Mouse (Mus musculus) frontal cortex, postnatal 14 days (tissue): ENCODE measurements at regions not wholly inside any gene's neighbourhood (a gene's known extent, or its start where the extent isn't known, plus 50 kb on each side); places are given as distances from the start of the nearest gene placed in this dataset.
"Not testable (repeated sequence)": the region's sequence is repeated elsewhere in the genome, so short reads cannot be mapped to it uniquely, and the experiment has no call there.

ENCODE experiments used
- DNase-seq, 2 experiments: peaks; one replicate each; pipeline ENCODE4 v3.0.0; 2022; ENCODE audit warnings: low spot score in 2 of 2

DNA sequence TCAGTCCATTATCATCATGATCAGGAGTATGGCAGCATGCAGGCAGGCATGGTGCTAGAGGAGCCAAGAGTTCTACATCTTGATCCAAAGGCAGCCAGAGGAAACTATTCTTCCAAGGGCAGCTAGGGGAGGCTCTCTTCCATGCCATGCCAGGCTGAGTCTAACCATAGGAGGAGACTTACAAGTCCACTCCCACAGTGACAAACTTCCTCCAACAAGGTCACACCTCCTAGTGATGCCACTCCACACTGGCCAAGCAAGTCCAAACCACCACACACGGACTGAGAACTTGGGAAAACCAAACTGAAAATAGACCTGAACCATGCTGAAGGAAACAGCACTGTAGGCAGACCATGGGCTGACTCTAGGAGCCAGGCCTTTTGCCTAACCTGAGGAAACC lies 197.4 kb downstream of the Prex1 start:
- DNase-seq, result no peak

DNA sequence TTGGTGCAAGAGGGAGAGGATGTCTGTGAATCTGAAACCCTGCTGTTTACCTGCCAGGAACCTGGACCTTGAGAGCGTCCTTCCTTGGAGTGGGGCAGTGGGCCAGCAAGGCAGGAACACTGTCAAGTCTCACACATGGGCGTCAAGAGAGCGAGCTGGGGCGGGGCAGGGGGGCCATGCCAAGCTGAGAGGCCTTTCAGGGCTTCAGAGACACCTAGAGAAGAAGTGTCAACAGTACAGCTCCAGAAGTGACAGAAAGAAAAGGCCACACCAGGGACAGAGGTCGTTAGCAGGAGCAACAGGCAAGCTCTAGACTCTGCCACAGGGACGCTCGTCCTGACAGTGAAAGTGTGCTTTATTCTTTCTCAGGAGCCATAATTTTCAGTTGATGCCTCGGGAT lies 199.0 kb downstream of the Prex1 start:
- DNase-seq, result no peak

DNA sequence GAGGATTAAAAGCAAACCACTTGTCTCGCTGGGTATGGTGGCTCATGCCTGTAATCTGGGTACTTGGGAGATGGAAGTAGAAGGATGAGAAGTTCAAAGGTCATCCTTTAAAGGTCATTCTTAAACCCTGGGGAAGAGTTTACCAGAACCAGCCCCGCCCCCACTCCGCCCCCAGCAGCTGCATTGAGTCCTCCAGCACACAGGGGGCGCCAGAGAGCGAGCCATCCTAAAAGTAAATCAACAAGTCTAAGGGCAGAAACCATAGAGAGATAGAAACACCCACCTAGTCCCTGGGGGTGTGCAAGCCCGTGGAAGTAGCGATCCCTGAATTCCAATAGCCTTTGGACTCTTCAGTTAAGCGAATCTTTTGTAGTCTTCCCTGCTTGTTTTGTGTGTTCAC lies 201.1 kb downstream of the Prex1 start:
- no peak for DNase-seq

DNA sequence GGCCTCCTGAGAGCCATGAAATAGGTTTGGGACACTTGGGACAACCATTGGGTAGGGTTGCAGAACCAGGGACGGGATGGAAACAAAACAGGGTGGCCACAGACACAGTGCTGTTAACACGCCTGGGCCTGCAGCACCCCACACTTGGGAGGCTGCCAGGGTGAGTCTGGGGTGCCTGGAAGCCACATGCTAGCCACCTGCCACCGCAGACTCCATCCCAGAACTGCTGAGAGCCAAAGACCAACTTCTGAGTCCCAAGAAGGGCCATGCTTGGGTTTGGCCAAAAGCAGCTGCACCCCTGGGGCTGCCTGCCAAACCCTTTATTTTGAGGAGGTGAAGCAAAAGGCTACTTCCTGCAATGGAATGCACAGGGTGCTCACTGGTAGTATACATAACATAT lies 202.2 kb downstream of the Prex1 start:
- DNase-seq, result not testable (repeated sequence)

DNA sequence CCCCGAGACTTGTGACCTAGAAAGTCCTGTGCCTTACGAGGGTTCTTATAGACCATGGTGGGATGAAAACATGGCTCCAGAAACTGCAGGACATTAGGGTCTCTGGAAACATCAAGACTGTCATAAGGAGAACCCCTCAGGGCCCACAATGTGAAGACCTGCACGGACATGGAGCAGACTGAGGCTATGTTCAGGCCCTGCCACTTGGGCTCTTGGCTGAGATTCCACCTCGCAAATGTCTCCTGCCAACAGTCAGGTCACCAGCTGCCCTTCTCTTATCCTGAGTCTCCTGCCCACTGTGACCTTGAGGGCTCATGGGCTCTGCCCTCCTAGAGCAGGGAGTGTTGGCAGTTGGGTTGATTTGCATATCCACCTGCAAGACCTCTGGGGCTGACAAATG lies 202.9 kb downstream of the Prex1 start:
- no peak for DNase-seq

DNA sequence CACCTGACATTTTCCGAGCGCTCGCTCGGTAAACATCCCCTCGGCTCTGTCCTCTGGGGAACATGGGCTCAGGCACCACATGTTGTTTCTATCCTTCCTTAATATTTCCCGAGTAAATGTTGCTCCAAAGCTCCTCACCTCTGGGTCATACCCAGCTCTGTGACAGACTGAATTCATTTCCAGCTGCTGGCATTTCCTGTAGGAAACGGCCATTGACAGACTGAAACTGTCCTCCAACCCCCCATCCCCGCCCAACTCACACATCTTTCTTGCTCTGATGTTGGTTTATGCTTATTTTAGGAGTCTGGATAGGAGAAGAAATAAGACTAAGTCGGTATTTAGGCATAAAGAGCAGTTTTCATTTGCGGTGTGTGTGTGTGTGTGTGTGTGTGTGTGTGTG lies 204.0 kb downstream of the Prex1 start:
- no peak for DNase-seq

DNA sequence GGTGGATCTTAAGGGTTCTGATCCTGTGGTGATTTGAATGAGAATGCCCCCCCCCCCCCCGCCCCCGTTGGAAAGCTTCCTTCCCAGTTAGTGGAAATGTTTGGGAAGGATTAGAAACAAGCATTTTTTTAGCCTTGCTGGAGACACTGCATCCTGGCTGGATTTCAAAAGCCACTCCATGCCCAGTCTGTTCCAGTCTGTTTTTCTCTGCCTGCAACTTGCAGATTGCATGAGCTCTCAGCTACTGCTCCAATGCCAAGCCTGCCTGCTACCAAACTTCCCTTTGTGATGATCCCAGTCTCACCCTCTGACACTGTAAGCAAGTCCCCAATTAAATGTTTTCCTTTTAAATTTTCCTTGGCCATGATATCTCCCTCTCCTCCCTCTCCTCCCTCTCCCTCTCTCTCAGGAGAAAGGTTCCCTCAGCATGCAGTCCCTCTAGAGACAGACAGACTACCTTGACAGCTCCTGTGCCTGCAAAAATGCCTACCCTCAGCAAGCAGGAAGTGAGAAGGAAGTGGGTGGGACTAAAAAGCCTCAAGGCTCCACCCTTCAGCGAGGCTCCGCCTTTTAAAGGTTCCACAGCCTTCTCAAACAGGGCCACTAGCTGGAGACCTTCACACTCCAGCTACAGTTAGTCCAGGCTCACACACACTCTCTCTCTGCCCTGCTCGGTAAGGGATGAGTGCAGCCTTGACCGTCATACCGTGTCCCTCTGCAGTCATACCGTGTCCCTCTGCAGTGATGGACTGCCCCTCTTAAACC lies 204.8 kb downstream of the Prex1 start:
- DNase-seq, result no peak

DNA sequence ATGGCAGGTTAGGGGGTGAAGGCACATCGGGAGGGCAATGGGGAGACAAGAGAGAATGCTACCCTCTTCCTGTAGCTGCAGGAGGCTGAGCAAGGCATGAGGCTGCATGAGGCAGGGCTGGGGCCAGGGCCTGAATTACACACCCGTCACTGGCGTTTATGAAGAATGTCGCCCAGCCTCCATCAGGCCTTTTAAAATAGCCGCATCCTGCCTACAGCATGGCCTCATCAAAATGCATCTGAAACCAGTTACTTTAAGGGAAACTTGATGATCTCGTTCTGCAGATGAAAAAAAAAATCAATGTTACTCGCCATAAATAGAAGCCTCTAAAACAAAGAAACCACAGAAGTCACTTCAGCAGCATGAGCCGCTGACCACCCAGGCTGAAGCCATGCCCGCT lies 208.3 kb downstream of the Prex1 start:
- no peak for DNase-seq

DNA sequence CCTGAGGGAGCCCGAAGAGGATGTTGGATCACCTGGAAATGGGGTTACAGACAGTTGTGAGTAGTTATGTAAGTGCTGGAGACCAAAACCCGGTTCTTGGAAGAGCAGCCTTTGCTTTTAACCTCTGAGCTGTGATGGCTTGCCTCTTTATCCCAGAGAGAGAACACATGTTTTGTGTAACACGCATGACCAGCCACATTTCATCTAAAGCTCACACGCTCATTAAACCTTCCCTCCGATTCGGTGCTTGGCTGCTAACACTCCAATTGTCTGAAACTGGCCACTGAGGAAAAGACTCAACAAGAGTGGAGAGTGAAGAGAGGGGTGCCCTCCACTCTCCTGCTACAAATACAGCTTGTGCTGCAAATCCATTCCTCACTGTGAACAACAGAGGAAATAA lies 210.0 kb downstream of the Prex1 start:
- no peak for DNase-seq

DNA sequence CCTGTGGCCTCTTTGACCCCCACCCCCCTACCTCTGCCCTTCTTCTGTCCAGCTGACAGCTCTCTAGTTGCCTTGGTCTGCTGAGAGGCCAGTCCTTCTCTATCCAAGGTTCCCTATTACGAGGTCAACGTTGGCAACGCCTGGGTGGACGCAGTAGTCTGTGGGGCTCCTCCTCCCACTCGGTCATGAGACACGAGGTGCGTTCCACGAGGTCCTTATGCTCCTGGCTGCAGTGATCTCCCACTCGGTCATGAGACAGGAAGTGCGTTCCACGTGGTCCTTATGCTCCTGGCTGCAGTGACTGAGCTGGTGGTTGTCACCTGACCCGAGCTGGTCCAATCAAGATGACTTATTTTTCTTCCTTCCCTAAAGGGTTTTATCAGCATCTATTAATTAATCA lies 220.7 kb downstream of the Prex1 start:
- DNase-seq, result no peak

DNA sequence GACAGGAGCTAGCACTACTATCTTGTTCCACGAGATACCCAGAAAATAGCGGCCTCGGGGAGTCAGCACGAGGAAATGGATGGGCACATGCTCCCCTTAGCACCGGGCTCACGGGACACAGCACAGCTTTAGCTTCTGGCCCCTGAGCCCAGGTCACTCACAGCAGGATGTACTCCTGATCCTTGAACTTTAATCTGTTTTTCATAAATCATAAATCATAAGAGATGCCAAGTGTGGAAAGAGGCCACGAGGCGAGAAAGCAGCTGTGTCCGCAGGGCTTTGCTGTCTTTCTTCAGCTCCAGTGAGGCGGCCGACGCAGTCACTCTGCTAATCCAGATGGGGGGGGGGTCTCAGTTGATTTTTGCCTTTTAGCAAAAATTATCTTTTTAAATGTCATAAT lies 221.2 kb downstream of the Prex1 start:
- no peak for DNase-seq

DNA sequence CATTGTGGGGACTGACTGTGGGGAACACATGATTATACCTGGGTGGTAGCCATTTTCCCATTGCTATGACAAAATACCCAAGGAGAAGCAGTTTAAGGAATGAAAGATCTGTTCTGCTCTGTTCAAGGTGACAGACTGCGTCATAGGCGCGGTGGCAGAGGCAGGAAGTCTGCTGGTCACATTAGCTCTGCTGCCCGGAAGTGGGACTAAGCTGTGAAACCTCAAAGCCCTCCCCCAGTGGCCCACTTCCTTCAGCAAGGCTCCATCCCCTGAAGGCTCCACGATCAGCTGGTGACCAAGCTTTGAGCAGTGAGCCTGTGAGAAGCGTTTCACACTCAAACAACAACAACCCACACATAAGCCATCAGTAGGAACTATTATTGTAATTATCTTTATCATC lies 221.8 kb downstream of the Prex1 start:
- DNase-seq, result no peak

DNA sequence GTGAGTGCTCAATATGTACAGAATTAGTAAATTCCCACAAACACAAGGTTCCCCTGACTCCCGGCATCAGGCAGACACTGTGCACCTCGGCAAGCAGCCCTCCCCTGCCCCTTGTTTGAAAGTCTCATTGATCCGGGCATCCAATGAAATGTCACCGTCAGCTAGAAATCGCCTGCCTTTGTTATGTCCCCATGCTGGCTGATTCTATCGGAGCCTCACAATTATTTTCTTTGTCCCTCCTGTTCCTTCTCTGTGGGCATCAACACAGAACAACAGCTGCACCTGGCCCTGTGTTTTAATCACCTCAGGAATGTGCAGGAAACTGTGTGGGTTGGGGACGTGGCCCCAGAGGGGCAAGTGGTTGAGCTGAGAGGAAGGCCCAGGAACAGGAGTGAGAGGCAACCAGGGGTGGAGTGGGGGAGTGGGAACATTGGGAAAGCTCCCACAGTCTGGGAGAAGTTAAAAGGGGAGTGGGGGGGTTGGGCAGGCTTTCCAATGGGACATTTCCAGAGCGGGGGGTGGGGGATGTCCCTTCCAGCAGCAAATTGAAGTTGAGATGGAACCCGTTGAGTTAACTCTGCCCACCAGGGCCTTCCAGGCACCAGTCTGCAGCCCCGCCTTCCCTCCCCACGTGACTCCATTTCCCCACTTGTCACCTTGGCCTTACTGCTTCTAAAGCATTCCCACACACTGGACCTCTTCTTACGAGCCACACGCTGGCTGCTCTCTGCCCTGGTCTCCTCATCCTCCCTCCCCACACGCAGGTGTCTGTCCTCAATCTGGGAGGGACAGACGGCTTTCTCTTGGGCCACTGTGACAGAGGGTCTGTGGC lies 224.4 kb downstream of the Prex1 start:
- DNase-seq, result no peak

DNA sequence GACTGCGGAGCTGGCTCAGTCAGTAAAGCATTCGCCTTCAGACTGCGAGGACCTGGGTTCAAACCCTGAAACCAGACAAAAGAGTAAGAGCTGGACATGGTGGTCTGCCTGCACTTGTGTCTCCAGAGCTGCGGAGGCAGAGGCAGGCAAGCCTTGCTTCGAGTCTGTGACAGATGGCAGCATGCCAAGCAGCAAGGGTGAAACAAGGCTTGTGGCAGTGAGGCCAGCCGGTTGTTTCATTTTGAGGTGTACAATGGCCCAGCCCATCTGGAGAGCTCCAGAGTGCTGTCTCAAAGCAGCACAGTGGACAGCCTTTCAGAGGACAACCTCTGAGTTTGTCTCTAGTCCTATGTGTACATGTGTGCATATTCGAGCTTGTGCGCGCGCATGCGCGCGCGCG lies 225.9 kb downstream of the Prex1 start:
- DNase-seq, result no peak

DNA sequence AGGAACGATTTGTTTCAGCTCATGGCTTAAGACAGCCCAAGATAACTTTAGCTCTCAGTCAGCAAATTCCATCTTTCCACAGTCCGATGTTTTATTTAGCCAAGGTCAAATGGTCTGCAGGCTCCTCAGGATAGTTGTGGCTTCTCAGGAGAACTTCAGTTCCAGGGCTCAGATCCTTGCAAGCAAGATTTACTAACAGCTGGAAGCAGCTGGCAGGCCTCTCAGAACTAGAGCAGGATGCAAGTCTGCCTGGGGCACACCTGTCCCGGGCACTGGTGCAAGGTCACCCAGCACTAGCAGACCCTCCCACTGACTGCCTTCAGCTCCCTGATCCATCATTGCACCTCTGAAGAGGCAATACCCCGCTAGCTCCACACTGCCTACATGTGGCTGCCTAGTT lies 227.8 kb downstream of the Prex1 start:
- DNase-seq, result no peak

DNA sequence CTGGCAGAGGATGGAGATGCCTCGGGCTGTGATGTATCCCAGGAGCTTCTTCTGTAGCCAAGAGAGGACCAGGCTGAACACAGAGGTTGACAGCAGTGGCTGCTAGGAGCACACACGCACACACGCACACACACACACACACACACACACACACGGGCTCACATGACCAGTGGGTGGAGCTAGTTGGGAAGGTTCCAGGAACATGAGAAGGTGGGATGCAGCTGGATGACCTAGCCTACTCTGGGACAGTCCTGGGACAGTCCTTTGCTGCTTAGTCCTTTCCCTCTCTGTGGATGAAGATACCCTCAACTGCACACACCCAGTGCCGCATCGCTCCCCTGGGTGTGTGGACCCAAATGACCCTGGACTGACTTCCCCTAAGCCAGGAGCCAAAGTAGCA lies 228.3 kb downstream of the Prex1 start:
- no peak for DNase-seq

DNA sequence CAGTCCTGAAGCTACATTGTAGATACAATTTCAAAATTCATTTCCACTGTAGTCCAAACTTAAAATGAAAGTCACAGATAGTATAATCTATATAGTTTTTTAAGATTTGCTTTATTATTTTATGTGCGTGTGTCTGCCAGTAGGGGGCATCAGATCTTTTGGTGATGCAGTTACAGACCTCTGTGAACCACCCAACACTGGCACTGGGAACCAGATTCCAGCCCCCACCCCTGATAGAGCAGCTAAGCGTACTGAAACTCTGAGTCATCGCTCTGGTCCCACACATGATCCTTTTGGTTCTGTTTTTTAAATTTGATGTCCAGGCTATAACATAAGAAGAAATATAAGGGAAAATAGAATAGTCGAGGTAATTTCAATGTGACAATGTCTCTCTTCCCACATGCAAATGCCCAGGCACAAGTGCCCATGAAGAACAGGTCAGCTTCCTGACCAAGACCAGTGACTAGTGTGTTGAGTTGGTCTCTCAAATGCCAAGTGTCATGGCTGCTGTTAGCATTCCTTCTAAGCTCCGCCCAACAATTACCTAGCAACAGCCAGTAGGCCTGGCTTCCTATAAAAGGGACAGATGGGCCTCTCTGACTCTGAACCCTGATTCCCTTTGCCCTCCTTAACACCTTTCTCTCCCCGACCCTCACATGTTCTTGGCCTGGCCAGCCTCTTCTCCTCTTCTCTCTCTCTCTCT lies 229.9 kb downstream of the Prex1 start:
- no peak for DNase-seq

DNA sequence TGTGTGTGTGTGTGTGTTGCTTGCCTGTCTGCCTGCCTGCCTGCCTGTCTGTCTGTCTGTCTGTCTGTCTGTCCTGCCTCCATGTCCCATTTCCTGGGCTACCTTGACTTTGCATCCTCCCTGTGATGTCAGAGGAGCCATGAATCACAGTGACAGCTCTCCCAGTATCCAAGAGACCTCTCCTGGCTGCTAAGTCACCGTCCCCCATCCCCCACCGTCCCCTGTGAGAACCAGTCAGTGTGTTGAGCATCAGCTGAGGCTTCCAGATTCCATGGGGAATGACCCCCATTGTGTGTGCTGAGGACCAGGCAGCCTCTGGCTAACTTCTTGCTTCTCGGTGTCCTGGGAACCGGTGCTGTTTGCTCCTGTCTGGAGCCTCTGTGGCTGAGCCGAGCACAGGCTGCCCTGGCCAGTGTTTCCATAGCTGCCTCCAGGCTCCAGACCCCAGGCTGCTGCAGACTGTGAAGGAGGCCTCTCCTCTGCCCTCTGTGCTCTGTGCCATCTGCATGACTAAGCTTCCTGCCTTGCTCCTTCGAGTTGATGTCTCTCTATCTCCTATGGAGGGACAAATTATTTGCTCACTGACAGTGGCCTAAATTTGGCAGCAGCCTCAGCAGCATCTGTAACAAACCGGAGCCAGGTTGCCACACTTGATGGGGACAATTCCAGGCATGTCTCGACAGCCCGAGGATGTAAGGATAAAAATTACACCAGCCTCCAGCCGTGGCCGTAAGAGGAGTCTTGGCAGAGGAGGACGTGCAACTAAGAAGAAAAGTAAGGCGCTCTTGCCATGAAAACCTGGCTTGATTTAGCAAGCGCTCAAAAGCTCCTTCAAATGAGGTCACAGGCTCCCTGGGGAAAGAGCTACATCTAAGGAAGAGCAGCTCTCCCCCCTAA lies 230.7 kb downstream of the Prex1 start:
- peak in 1 of 2 experiments; percentile 38 for DNase-seq

DNA sequence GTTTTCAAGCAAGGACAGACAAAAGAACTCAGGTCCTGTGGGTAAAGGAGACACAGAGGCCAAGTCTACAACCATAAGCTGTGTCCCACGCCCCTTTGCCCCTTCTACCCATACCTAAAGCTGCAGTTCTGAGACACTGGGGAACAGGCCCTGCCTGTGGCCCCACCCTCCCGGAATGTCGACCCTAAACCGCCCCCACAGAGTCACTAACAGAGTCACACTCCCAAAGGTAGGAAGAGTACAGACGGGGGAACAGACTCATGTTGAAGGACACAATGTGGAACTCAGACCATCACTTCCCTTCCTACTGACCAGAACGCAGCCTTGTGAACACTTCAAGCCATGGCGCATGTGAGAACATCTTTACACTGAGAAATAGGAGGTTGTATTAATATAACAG lies 231.9 kb downstream of the Prex1 start:
- no peak for DNase-seq

DNA sequence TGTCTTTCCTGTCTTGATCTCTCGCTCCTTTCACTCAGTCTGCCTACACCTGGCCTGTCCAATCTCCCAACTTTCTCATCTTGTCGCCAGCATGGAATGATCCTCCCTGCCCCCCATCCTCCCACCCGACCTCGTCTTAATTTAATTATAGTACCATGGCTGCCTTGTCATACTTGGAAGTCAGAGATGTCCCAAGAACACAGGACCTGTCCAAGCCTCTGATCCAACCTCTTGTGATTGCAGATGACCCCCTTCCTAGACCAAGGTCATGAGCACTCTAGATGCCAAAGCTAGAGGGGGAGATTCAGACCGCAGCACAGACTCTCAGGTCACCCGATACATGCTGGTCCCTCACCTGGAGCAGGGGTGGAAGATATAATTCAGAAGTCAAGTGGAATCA lies 232.3 kb downstream of the Prex1 start:
- DNase-seq, result no peak

DNA sequence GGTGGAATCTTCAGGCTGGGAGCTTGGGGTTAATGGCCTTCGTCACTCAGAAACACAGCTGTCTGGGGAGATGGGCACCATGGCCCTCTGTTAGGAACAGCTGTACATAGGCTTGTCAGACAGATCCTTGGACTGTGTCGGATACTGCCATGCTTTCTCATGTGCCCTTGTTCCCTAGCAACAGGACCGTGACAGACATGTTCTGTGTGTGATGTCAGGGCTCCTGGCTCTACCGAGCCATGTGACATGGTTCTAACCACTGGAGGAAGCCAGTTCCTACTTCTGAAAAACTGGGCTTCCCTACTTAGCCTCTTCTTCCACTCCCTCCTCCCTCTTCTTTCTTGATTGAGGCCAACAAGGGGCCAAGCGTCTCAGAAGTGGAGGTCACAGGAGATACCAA lies 232.7 kb downstream of the Prex1 start:
- no peak for DNase-seq

DNA sequence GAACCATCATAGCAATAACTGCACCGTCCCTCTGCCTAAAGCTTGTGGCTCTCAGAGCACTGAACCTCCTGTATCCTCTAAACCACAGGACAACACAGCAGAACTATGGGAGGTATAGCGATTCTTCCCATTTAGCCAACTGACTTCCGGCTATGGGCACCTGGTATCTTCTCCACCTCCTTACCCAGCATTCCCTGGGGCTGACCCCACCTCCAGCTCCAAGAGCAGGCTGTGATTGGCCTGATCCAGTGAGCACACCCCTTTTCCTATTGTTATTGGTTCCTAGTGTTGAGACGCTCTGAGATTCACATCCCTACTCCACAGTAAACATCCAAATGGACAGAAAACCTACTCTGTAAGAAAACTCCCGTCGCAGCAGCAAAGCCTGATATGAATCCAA lies 236.7 kb downstream of the Prex1 start:
- DNase-seq, result no peak
